Mouse (Mus musculus) liver, postnatal 0 days (tissue): ENCODE results near the gene Clec4b2.
"Not testable (repeated sequence)": the region's sequence is repeated elsewhere in the genome, so short reads cannot be mapped to it uniquely, and the experiment has no call there.

Experiments
- CTCF ChIP-seq: sonication (generic); IDR thresholded peaks from 2 replicates; pipeline ENCODE4 v1.5.1; 2016; ENCODE audit warnings: antibody characterized with exemption, low read depth
- EP300 ChIP-seq: IDR thresholded peaks from 2 replicates; pipeline ENCODE4 v1.6.1; 2016; ENCODE audit warnings: antibody characterized with exemption, low read depth, mild to moderate bottlenecking

DNA sequence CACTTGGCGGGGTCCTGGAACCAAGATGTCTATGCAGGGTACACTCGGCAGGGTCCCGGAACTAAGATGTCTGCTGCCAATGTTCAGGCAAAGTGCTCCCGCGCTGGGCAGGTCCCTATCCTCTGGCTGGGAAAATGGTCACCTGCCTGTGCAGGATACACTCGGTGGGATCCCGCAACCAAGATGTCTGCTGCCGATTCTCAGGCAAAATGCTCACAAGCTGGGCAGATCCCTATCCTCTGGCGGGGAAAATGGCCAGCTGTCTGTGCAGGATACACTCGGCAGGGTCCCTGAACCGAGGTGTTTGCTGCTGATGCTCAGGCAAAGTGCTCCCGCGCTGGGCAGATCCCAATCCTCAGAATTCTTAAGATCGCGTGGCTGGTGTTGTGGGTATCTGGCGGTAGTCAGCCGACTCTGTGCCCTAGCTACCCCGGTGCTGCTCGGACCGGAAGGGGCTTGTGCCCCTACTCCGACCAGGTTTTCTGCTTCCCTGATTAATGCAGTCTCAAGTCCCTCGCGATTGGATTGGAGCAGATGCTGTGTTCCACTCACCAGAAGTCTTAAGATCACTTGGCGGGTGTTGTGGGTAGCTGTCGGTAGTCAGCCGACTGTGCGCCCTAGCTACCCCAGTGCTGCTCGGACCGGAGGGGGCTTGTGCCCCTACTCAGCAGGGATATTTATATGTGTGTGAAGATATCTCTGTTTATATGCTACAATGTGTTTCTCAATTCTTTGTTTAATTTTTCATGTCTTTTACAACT, 34.7 kb upstream of the Clec4b2 start:
- not testable (repeated sequence) for TF ChIP-seq CTCF, EP300
